Mouse (Mus musculus) neural tube, embryonic 12.5 days (tissue): ENCODE measurements around the gene Gse1. TPM values are rescaled to one million over a fixed set of nuclear protein-coding genes. Genes with fewer than 3 reads are reported as not detected.

ENCODE experiments used
- ATAC-seq: fragments of 200-750 bp; cut with Nextera tagmentation; 2 replicates; pipeline ENCODE4 v1.8.0; 2017; ENCODE audit warnings: low read depth, mild to moderate bottlenecking, moderate TSS enrichment, moderate library complexity; ENCODE audit not compliant: low FRiP score
- H3K27ac ChIP-seq: fragments of 300-500 bp; sonication (generic); 2 replicates; pipeline ENCODE4 v1.5.1; 2016
- H3K27me3 ChIP-seq: fragments of 300-500 bp; sonication (generic); replicated peaks from 2 replicates; pipeline ENCODE4 v1.6.1; 2016; ENCODE audit warnings: mild to moderate bottlenecking
- H3K36me3 ChIP-seq: fragments of 300-500 bp; sonication (generic); 2 replicates; pipeline ENCODE4 v1.6.1; 2016; ENCODE audit warnings: mild to moderate bottlenecking
- H3K4me1 ChIP-seq: fragments of 300-500 bp; sonication (generic); 2 replicates; pipeline ENCODE4 v1.6.1; 2016
- H3K4me2 ChIP-seq: fragments of 300-500 bp; sonication (generic); replicated peaks from 2 replicates; pipeline ENCODE4 v1.6.1; 2016; ENCODE audit warnings: mild to moderate bottlenecking
- H3K4me3 ChIP-seq: fragments of 300-500 bp; sonication (generic); 2 replicates; pipeline ENCODE4 v1.5.1; 2016
- H3K9ac ChIP-seq: fragments of 300-500 bp; sonication (generic); 2 replicates; pipeline ENCODE4 v1.6.1; 2016; ENCODE audit warnings: mild to moderate bottlenecking
- H3K9me3 ChIP-seq: fragments of 300-500 bp; sonication (generic); 2 replicates; pipeline ENCODE4 v1.6.1; 2016; ENCODE audit warnings: mild to moderate bottlenecking
- WGBS: fragments of 180-500 bp; shearing (Covaris S2); methylation state at CpG from one replicate; pipeline ENCODE4 v1.1.7; 2016; 5-methylcytosine and 5-hydroxymethylcytosine counted together
- polyA plus RNA-seq: library from polyadenylated mRNA; unstranded; fragments of >200 nt; fragmentation: Nextera tagmentation; extraction: Ambion mirVana; gene quantifications from 2 replicates; pipeline ENCODE4 v1.2.1, GENCODE M21; 2016

Gse1 gene
- polyA plus RNA-seq, 1 experiment from 2014 or later = 26.0 TPM

- Histone ChIP-seq H3K4me2 (no peak overlapping the region; the same call in 1 of the 2 replicates), H3K27ac (0 out of 2 replicates have a peak overlapping the region, but pooled peaks have one; percentile 47), H3K4me1 (peaks cover 72% of the 10 kb centered on the region), H3K9ac (no peak overlapping the region), H3K27me3 (no peaks in the 10 kb centered on the region), H3K36me3 (no peaks in the 10 kb centered on the region), H3K4me3 (no peak overlapping the region), H3K9me3 (no peaks in the 10 kb centered on the region)
- 9% methylated on average over 7 of the region's 7 CpGs for WGBS
- no peak for ATAC-seq
Measured at GRCm38 (mm10) chr8:120471166-120471565, 242.9 kb downstream of the Gse1 start.

- ATAC-seq = 0 out of 2 replicates have a peak, but pooled peaks have one; percentile 8
- Histone ChIP-seq H3K36me3 (no peaks in the 10 kb centered on the region), H3K4me1 (peaks cover 73% of the 10 kb centered on the region), H3K27ac (peak overlapping the region; percentile 47; the same call in 1 of the 2 replicates), H3K4me2 (peak overlapping the region; percentile 13; the same call in 1 of the 2 replicates), H3K9ac (no peak overlapping the region), H3K9me3 (no peaks in the 10 kb centered on the region), H3K27me3 (no peaks in the 10 kb centered on the region), H3K4me3 (no peak overlapping the region)
- 61% methylated on average over 2 of the region's 2 CpGs for WGBS
Measured at GRCm38 (mm10) chr8:120471752-120472151, 243.5 kb downstream of the Gse1 start.

DNA sequence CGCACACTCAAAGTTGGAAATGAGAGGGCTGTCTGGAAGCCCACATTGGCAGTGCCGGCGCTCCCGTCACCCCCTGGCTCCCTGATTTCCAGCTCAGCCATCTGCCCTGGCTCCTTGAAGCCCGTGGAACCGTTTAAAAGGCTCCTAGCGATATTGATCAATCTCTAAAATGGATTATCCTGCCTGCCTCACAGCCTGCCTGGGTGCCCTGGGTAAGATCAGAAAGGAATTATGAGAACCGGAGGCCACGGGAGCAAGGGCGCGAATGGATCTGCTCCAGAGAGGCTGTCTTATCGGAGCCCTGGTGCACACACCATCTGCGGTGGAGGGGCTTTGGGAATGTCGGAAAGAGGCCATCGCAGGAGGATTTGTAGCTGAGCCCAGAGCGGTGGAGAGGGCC, 244.0 kb downstream of the Gse1 start:
- Histone ChIP-seq H3K27me3 (no peaks in the 10 kb centered on the region), H3K9ac (no peak overlapping the region), H3K9me3 (no peaks in the 10 kb centered on the region), H3K4me2 (0 out of 2 replicates have a peak overlapping the region, but pooled peaks have one; percentile 13), H3K4me3 (no peak overlapping the region), H3K4me1 (peaks cover 73% of the 10 kb centered on the region), H3K36me3 (no peaks in the 10 kb centered on the region), H3K27ac (peak overlapping the region; percentile 37; the same call in 1 of the 2 replicates)
- no peak for ATAC-seq
- 42% methylated on average over 16 of the region's 16 CpGs for WGBS

- Histone ChIP-seq H3K9ac (no peak overlapping the region), H3K9me3 (no peaks in the 10 kb centered on the region), H3K27me3 (no peaks in the 10 kb centered on the region), H3K4me3 (no peak overlapping the region), H3K36me3 (no peaks in the 10 kb centered on the region), H3K4me2 (no peak overlapping the region), H3K27ac (no peak overlapping the region), H3K4me1 (peaks cover 68% of the 10 kb centered on the region)
- no peak for ATAC-seq
- 85% methylated on average over 13 of the region's 13 CpGs for WGBS
Measured at GRCm38 (mm10) chr8:120473729-120474364, 245.6 kb downstream of the Gse1 start.

DNA sequence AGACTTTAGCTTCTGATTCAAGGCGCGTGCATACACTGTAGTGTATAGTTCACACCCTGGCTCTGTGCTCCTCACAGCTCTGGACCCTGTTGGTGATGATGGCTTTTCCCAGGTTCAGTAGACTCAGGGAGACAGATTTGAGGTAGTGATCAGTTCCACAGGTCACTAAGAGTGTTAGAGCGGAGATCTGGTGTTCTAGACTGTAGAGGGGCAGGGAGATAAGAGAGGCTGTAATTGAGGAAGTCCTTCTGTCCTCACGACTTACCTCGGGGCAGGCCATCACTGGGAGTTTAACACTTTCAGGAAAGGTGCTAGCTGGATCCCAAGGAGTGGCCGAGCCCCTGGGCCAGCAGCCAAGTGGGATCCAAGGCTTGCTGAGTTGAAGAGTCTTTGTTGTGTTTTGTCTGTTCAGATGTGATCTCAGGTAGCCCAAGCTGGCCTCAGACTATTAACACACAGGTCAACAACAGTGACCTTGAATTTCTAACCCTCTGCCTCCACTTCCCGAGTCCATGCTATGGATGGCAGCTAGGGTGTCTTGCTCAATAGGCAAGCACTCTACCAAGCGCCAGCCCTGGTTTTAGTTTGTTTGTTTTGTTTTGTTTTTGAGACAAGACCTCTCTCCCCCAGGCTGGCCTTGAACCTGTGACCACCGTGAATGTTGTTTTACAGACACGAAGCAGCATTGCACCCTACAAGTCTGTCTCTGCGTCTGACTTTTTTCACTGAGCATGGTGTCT, 246.4 kb downstream of the Gse1 start:
- Histone ChIP-seq H3K9ac (no peak overlapping the region), H3K9me3 (no peaks in the 10 kb centered on the region), H3K27ac (no peak overlapping the region), H3K4me2 (no peak overlapping the region), H3K4me1 (peaks cover 68% of the 10 kb centered on the region), H3K36me3 (no peaks in the 10 kb centered on the region), H3K27me3 (no peaks in the 10 kb centered on the region), H3K4me3 (no peak overlapping the region)
- WGBS = 83% methylated on average over 11 of the region's 11 CpGs
- ATAC-seq = no peak

- H3K4me1 ChIP-seq = peaks cover 62% of the 10 kb centered on the region
- 78% methylated on average over 10 of the region's 10 CpGs for WGBS
- H3K4me3 ChIP-seq = no peak overlapping the region
- no peaks in the 10 kb centered on the region for H3K9me3 ChIP-seq
- no peak overlapping the region for H3K4me2 ChIP-seq
- H3K36me3 ChIP-seq = no peaks in the 10 kb centered on the region
- no peak overlapping the region for H3K27ac ChIP-seq
- no peaks in the 10 kb centered on the region for H3K27me3 ChIP-seq
- no peak for ATAC-seq
- H3K9ac ChIP-seq = no peak overlapping the region
Measured at GRCm38 (mm10) chr8:120475462-120476201, 247.4 kb downstream of the Gse1 start.

DNA sequence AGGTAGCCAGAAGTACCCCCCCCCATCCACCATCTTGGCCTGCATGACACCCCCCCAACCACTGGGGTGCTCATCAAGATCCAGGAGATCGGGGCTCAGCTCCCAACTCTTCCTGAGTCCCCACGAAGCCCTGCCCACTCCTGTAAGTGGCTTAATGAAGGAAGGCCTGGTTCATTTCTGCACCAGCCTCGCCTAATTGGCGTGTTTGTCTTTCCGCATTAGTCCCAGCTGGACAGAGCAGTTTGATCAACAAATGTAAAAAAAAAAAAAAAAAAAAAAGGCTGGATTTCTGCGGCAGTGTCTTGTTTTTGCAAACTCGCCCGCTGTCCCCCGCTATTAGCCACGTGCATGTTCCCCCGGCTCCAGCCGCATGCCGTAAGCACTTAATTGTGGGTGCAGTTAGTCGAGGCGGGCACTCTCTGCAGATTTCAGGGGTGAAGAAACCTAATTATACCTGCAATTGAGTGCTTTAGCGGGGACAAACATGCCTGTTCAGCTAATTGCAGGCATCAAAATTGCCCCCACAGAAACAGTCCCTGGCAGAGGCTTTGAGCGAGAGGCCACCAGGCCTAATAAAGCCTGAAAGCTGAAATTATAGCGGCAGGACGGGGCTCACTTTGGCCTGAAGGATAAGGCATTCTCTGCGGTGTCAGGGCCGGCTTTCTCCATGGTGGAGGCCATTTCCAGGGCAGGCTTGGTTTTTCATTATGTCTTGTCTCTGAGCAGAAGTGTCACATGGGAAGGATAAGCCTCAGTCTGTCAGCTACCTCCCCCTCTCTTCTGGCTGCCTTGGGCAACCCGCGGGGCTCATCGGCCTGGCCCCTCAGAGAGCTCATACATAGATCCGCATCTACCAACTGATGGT, 248.7 kb downstream of the Gse1 start:
- Histone ChIP-seq H3K9me3 (no peaks in the 10 kb centered on the region), H3K36me3 (no peaks in the 10 kb centered on the region), H3K27ac (peak overlapping the region; percentile 44), H3K27me3 (no peaks in the 10 kb centered on the region), H3K4me2 (no peak overlapping the region; the same call in 1 of the 2 replicates), H3K4me1 (peaks cover 52% of the 10 kb centered on the region), H3K4me3 (no peak overlapping the region), H3K9ac (no peak overlapping the region)
- WGBS = 26% methylated on average over 25 of the region's 25 CpGs
- 0 out of 2 replicates have a peak, but pooled peaks have one; percentile 57 for ATAC-seq

DNA sequence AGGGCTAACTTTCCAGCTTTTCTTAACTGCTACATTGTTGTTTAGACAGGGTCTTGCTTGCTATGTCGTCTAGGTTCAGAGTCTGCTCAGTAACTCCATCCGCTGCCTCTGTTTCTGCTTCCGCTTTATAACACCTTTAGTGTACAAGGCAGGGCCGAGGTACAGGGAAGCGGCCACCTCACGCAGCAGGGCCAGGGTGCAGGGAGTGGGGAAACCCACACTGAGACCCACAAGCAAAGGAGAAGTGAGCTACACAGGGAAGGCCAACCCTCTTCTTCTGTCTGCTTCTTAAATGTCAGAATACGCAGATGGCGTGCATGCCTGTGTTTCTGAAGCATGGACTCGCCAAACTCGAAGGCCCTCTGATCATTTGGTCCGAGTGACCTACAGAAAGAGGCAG, 250.5 kb downstream of the Gse1 start:
- H3K9ac ChIP-seq = no peak overlapping the region
- H3K9me3 ChIP-seq = no peaks in the 10 kb centered on the region
- H3K27me3 ChIP-seq = no peaks in the 10 kb centered on the region; the same call in 1 of the 2 replicates
- H3K4me1 ChIP-seq = peaks cover 39% of the 10 kb centered on the region
- H3K27ac ChIP-seq = no peak overlapping the region
- no peaks in the 10 kb centered on the region for H3K36me3 ChIP-seq
- no peak overlapping the region for H3K4me3 ChIP-seq
- no peak for ATAC-seq
- WGBS = 87% methylated on average over 11 of the region's 11 CpGs
- H3K4me2 ChIP-seq = no peak overlapping the region

DNA sequence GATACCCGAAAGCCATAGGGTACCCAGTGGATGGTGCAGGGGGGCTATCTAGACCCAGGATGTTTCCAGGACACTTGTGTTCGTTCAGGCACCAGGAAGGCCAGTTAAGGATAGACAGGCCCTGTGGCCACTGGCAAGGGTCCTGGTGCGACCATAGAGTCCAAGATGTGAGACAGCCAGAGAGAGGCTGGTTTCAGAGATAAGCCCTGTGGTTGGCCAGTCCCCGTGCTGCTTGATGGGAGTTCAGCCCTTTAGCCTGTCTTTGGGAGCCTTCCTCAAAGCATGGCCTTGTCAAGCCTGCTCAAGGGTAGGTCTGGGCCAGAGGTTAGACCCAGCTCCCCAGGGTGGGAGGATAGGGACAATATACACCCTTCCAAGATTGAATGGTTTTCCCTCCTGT, 251.4 kb downstream of the Gse1 start:
- 86% methylated on average over 4 of the region's 4 CpGs for WGBS
- Histone ChIP-seq H3K27me3 (no peaks in the 10 kb centered on the region; the same call in 1 of the 2 replicates), H3K4me2 (no peak overlapping the region), H3K4me3 (no peak overlapping the region), H3K27ac (no peak overlapping the region), H3K9ac (no peak overlapping the region), H3K4me1 (peaks cover 42% of the 10 kb centered on the region), H3K9me3 (no peaks in the 10 kb centered on the region), H3K36me3 (no peaks in the 10 kb centered on the region)
- ATAC-seq = no peak

DNA sequence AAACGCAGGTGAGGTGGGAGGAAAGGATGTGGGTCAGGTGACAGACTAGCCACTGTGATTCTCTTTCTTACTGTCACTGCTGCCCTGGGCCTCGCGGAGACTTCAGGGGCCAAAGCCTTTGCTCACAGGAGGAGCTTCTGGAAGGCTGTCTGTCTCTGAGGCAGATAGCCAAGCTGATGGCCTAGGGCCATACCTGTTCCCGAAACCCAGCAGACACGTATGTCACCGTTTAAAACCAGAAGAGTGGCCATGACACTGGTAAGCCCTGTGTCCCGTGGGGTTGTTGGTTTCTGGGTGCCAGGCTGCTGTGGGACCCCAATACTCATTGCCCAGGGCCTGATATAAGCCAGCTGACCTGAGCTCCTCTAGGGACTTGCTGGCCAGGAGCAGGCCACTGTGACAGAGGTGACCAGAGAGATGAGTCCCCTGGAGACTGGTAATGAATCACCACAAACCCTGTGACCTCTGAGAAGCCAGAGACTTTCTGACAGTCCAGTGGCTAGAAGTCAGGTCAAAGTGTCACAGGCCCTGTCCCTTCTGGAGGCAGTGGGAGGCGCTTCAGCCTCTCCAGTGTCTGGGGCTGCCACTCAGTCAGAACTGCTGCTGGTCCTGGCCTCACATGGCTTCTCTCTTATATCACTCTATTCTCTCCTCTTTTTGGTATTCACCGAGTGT, 253.9 kb downstream of the Gse1 start:
- Histone ChIP-seq H3K4me3 (no peak overlapping the region), H3K4me1 (peaks cover 48% of the 10 kb centered on the region), H3K36me3 (no peaks in the 10 kb centered on the region), H3K27ac (no peak overlapping the region), H3K9ac (no peak overlapping the region), H3K9me3 (no peaks in the 10 kb centered on the region), H3K27me3 (no peaks in the 10 kb centered on the region; the same call in 1 of the 2 replicates), H3K4me2 (no peak overlapping the region)
- ATAC-seq = no peak
- WGBS = 76% methylated on average over 9 of the region's 9 CpGs

DNA sequence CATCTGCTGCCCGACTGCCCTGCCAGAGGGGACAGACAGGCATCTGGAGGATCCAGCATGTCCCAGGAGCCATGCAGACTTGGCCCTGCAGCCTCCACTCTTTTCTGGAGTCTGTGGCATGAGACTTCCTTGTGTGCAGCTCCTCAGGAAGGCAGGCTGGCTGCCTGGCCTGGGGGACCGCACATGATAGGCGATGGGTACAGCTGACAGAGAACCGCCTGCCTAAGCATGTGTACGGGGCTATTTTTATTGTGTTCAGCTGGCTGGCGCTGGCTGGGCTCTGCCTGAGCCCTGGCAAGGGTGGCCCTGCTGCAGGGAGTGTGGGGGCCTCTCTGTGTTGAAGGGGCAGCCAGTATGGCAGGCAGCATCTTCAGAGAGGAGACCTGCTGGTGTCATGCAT, 256.2 kb downstream of the Gse1 start:
- Histone ChIP-seq H3K9ac (0 out of 2 replicates have a peak overlapping the region, but pooled peaks have one; percentile 36), H3K36me3 (no peaks in the 10 kb centered on the region), H3K4me3 (no peak overlapping the region), H3K4me1 (peaks cover 38% of the 10 kb centered on the region), H3K9me3 (no peaks in the 10 kb centered on the region), H3K27me3 (no peaks in the 10 kb centered on the region; the same call in 1 of the 2 replicates), H3K4me2 (peak overlapping the region; percentile 98), H3K27ac (peak overlapping the region; percentile 60)
- no peak for ATAC-seq
- WGBS = 35% methylated on average over 6 of the region's 6 CpGs
